Mouse (Mus musculus) stomach, embryonic 14.5 days (tissue): Measurements from ENCODE around the gene Lrrc43. TPM values are rescaled to one million over a fixed set of nuclear protein-coding genes. Genes with fewer than 3 reads are reported as not detected.

Experiments
- ATAC-seq: fragments of 200-750 bp; cut with Nextera tagmentation; 2 replicates; pipeline ENCODE4 v1.8.0; 2017; ENCODE audit warnings: low read depth, moderate TSS enrichment; ENCODE audit not compliant: insufficient number of reproducible peaks, insufficient read depth, low FRiP score
- H3K27ac ChIP-seq: fragments of 300-500 bp; sonication (generic); 2 replicates; pipeline ENCODE4 v1.5.1; 2014; ENCODE audit warnings: mild to moderate bottlenecking, low read length, moderate library complexity, mixed read lengths
- H3K27me3 ChIP-seq: fragments of 300-500 bp; sonication (generic); 2 replicates; pipeline ENCODE4 v1.6.1; 2014; ENCODE audit warnings: low read length, control low read depth, mixed read lengths; ENCODE audit not compliant: control insufficient read depth, insufficient read depth
- H3K36me3 ChIP-seq: fragments of 300-500 bp; sonication (generic); 2 replicates; pipeline ENCODE4 v1.6.1; 2014; ENCODE audit warnings: mild to moderate bottlenecking, control low read depth, low read length, moderate library complexity, mixed read lengths; ENCODE audit not compliant: control insufficient read depth, insufficient read depth
- H3K4me1 ChIP-seq: fragments of 300-500 bp; sonication (generic); 2 replicates; pipeline ENCODE4 v1.6.1; 2014; ENCODE audit warnings: low read length, control low read depth, mixed read lengths; ENCODE audit not compliant: control insufficient read depth, insufficient read depth
- H3K4me2 ChIP-seq: fragments of 300-500 bp; sonication (generic); replicated peaks from 2 replicates; pipeline ENCODE4 v1.6.1; 2014; ENCODE audit warnings: low read depth, low read length, control low read depth
- H3K4me3 ChIP-seq: fragments of 300-500 bp; sonication (generic); 2 replicates; pipeline ENCODE4 v1.5.1; 2014; ENCODE audit warnings: low read depth, low read length, control low read depth
- H3K9ac ChIP-seq: fragments of 300-500 bp; sonication (generic); replicated peaks from 2 replicates; pipeline ENCODE4 v1.6.1; 2014; ENCODE audit warnings: low read depth, mild to moderate bottlenecking, control low read depth, low read length, moderate library complexity, mixed read lengths
- H3K9me3 ChIP-seq: fragments of 300-500 bp; sonication (generic); 2 replicates; pipeline ENCODE4 v1.6.1; 2016; ENCODE audit warnings: low read depth, low read length, control low read depth; ENCODE audit not compliant: control insufficient read depth
- WGBS: fragments of 180-500 bp; shearing (Covaris S2); extraction: QIAGEN DNeasy Blood & Tissue Kit; methylation state at CpG from one replicate; pipeline ENCODE4 v1.1.7; 2014; 5-methylcytosine and 5-hydroxymethylcytosine counted together
- microRNA-seq: library from miRNA; unstranded; fragments of <30 nt; microRNA quantifications from one replicate; pipeline ENCODE4, GENCODE M21; 2016
- polyA plus RNA-seq: library from polyadenylated mRNA; unstranded; fragments of >200 nt; fragmentation: Nextera tagmentation; extraction: Ambion mirVana; gene quantifications from 2 replicates; pipeline ENCODE4 v1.2.1, GENCODE M21; 2014

The Lrrc43 gene
- polyA plus RNA-seq, 1 experiment from 2014 or later: not detected

DNA sequence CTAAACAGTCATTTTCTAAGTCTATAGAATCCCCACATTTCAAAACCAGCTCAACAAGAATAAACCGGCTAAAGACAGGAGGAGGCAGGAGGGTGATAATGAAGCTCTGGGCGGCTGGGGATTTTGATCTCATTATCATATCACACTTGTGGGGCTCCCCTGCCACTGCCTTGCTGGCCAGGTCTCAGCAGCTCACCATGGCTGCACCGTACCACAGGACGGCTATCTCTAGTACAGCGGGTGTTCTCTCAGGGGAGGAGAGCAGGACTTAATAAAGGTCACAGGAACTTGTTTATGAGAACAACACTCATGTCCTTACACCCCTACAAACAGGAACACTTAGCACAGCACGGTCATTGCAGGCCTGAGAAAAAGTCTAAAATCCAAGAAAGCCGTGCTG lies 66.6 kb downstream of the Lrrc43 start:
- H3K4me3 ChIP-seq: no peak overlapping the region
- H3K36me3 ChIP-seq: peaks cover 33% of the 10 kb centered on the region
- no peaks in the 10 kb centered on the region for H3K27me3 ChIP-seq
- H3K4me2 ChIP-seq: no peak overlapping the region
- no peak overlapping the region for H3K9ac ChIP-seq
- WGBS: 87% methylated on average over 7 of the region's 7 CpGs
- H3K4me1 ChIP-seq: no peaks in the 10 kb centered on the region
- H3K9me3 ChIP-seq: no peaks in the 10 kb centered on the region
- ATAC-seq: no peak
- no peak overlapping the region for H3K27ac ChIP-seq

DNA sequence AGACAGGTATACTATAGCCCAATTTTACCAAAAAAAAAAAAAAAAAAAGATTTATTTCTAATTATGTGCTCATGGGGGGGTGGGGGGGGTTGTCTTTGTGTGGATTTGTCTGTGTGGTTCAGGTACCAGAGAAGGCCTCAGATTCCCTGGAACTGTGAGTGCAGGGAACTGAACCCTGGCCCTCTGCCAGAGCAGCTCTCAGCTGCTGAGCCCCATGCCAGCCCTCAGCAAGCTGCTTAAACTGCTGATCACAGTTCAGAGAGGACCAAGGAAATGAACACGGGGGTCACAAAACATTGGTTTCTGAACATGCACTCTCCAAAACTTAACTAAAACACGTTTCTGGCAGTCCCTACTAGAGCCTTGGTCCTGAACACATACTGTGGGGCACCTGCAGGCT lies 67.3 kb downstream of the Lrrc43 start:
- no peaks in the 10 kb centered on the region for H3K27me3 ChIP-seq
- no peaks in the 10 kb centered on the region for H3K4me1 ChIP-seq
- H3K9ac ChIP-seq: no peak overlapping the region
- H3K4me3 ChIP-seq: no peak overlapping the region
- no peak overlapping the region for H3K4me2 ChIP-seq
- no peak overlapping the region for H3K27ac ChIP-seq
- ATAC-seq: no peak
- H3K9me3 ChIP-seq: no peaks in the 10 kb centered on the region
- WGBS: 74% methylated on average over 2 of the region's 2 CpGs
- peaks cover 34% of the 10 kb centered on the region for H3K36me3 ChIP-seq

Small RNA genes lying within 50 kb of the gene (microRNA-seq; reads per million reads assigned to microRNA genes)
- 1.6 reads per million for gene Mir7647

Other genes starting within 250 kb of the Lrrc43 start
- gene Wdr66, start 237.2 kb upstream of the Lrrc43 start, polyA plus RNA-seq: 1.3 and 1.7 TPM in 2 replicates
- 27.6 and 30.1 TPM in 2 replicates for gene Bcl7a, start 145.5 kb upstream of the Lrrc43 start, polyA plus RNA-seq
- gene Mlxip, start 94.5 kb upstream of the Lrrc43 start, polyA plus RNA-seq: 26.5 and 27.6 TPM in 2 replicates
- gene Il31, start 184 bp downstream of the Lrrc43 start, polyA plus RNA-seq: not detected in 2 replicates
- 0.25 TPM in 1 of 2 replicates, not detected in the other for gene B3gnt4, start 21.2 kb downstream of the Lrrc43 start, polyA plus RNA-seq
- 109 and 113 TPM in 2 replicates for gene Diablo, start 34.9 kb downstream of the Lrrc43 start, polyA plus RNA-seq
- gene Gm49027, start 36.2 kb downstream of the Lrrc43 start, polyA plus RNA-seq: 7.0 and 8.7 TPM in 2 replicates
- gene Vps33a, start 83.7 kb downstream of the Lrrc43 start, polyA plus RNA-seq: 25.4 and 27.2 TPM in 2 replicates
- 39.5 and 40.5 TPM in 2 replicates for gene Clip1, start 195.3 kb downstream of the Lrrc43 start, polyA plus RNA-seq
- gene Zcchc8, start 231.8 kb downstream of the Lrrc43 start, polyA plus RNA-seq: 84.6 and 97.5 TPM in 2 replicates